Mouse (Mus musculus) skeletal muscle tissue, adult 2 months (tissue): ENCODE measurements around the gene Evi5.
"Not testable (repeated sequence)": the region's sequence is repeated elsewhere in the genome, so short reads cannot be mapped to it uniquely, and the experiment has no call there.

ENCODE experiments used
- DNase-seq: peaks from one replicate; pipeline ENCODE4 v3.0.0-alpha.2; 2012; ENCODE audit warnings: low read depth, low spot score

Gene Evi5

GRCm38 (mm10) chr5:107874561-107875260 lies at the start of gene Evi5:
Evi5 (minus strand) TSS chr5:107875107.
- DNase-seq: no peak

- DNase-seq: no peak
Observed at GRCm38 (mm10) chr5:107924564-107924963, 49.7 kb upstream of the Evi5 start.

- no peak for DNase-seq
Observed at GRCm38 (mm10) chr5:107922836-107923235, 47.9 kb upstream of the Evi5 start.

- peak; percentile 77 for DNase-seq
Observed at GRCm38 (mm10) chr5:107921400-107922252, 46.7 kb upstream of the Evi5 start.

- no peak for DNase-seq
Observed at GRCm38 (mm10) chr5:107915280-107915679, 40.4 kb upstream of the Evi5 start.

- no peak for DNase-seq
Observed at GRCm38 (mm10) chr5:107911012-107911411, 36.1 kb upstream of the Evi5 start.

- no peak for DNase-seq
Observed at GRCm38 (mm10) chr5:107910084-107910616, 35.2 kb upstream of the Evi5 start.

- DNase-seq: no peak
Observed at GRCm38 (mm10) chr5:107909668-107910067, 34.8 kb upstream of the Evi5 start.

- no peak for DNase-seq
Observed at GRCm38 (mm10) chr5:107908514-107909110, 33.7 kb upstream of the Evi5 start.

- no peak for DNase-seq
Observed at GRCm38 (mm10) chr5:107904325-107904724, 29.4 kb upstream of the Evi5 start.

- DNase-seq: no peak
Observed at GRCm38 (mm10) chr5:107901014-107901615, 26.2 kb upstream of the Evi5 start.

GRCm38 (mm10) chr5:107900206-107901013 lies 25.5 kb upstream of the Evi5 start, which contains the start of gene Rpl5:
Rpl5 (plus strand) TSS chr5:107900502.
- peak; percentile 97 for DNase-seq

GRCm38 (mm10) chr5:107896265-107896664 lies 21.4 kb upstream of the Evi5 start:
- DNase-seq: no peak

GRCm38 (mm10) chr5:107894676-107895075 lies 19.8 kb upstream of the Evi5 start:
- DNase-seq: no peak

- DNase-seq: not testable (repeated sequence)
Observed at GRCm38 (mm10) chr5:107891515-107891914, 16.6 kb upstream of the Evi5 start.

- no peak for DNase-seq
Observed at GRCm38 (mm10) chr5:107889994-107890888, 15.3 kb upstream of the Evi5 start.

- no peak for DNase-seq
Observed at GRCm38 (mm10) chr5:107880710-107881109, 5.8 kb upstream of the Evi5 start.

- no peak for DNase-seq
Observed at GRCm38 (mm10) chr5:107877053-107877452, 2.1 kb upstream of the Evi5 start.

GRCm38 (mm10) chr5:107875261-107875611 lies 329 bp upstream of the Evi5 start:
- no peak for DNase-seq

- no peak for DNase-seq
Observed at GRCm38 (mm10) chr5:107873886-107874302, 1.0 kb downstream of the Evi5 start.
